Mouse (Mus musculus): ENCODE measurements around the gene Ccdc153. TPM values are rescaled to one million over a fixed set of nuclear protein-coding genes. Genes with fewer than 3 reads are reported as not detected.

The Ccdc153 gene
- polyA plus RNA-seq, 1 experiment, result not detected

GRCm38 (mm10) chr9:44269077-44269476 is 28.6 kb downstream of the Ccdc153 start:
- Histone ChIP-seq H3K4me1 (ENCODE audit: control insufficient read depth, insufficient read depth, low read length) (peaks cover 16% of the 10 kb centered on the region), H3K4me3 (ENCODE audit: insufficient read depth, low read length) (no peak overlapping the region), H3K27ac (ENCODE audit: insufficient read depth, low read depth, low read length) (no peak overlapping the region)
- TF ChIP-seq POLR2A (IDR thresholded peaks at IDR 0.05; ENCODE audit: borderline replicate concordance, low read depth, low read length) (no peak), CTCF (IDR thresholded peaks at IDR 0.05; ENCODE audit: low read depth, low read length) (peak; percentile 46)

GRCm38 (mm10) chr9:44269973-44270372 is 29.5 kb downstream of the Ccdc153 start:
- Histone ChIP-seq H3K4me3 (ENCODE audit: insufficient read depth, low read length) (no peak overlapping the region), H3K27ac (ENCODE audit: insufficient read depth, low read depth, low read length) (no peak overlapping the region), H3K4me1 (ENCODE audit: control insufficient read depth, insufficient read depth, low read length) (peaks cover 16% of the 10 kb centered on the region)
- TF ChIP-seq CTCF (IDR thresholded peaks at IDR 0.05; ENCODE audit: low read depth, low read length) (no peak), POLR2A (IDR thresholded peaks at IDR 0.05; ENCODE audit: borderline replicate concordance, low read depth, low read length) (no peak)

GRCm38 (mm10) chr9:44283183-44283582 is 42.7 kb downstream of the Ccdc153 start:
- no peak overlapping the region for H3K4me3 ChIP-seq (ENCODE audit: insufficient read depth, low read length)
- no peaks in the 10 kb centered on the region for H3K4me1 ChIP-seq (ENCODE audit: control insufficient read depth, insufficient read depth, low read length)
- no peak for TF ChIP-seq POLR2A (IDR thresholded peaks at IDR 0.05; ENCODE audit: borderline replicate concordance, low read depth, low read length)
- TF ChIP-seq CTCF (IDR thresholded peaks at IDR 0.05; ENCODE audit: low read depth, low read length), result no peak
- H3K27ac ChIP-seq (ENCODE audit: insufficient read depth, low read depth, low read length), result no peak overlapping the region

GRCm38 (mm10) chr9:44286256-44286850 is 45.9 kb downstream of the Ccdc153 start:
- H3K4me3 ChIP-seq (ENCODE audit: insufficient read depth, low read length), result no peak overlapping the region
- H3K4me1 ChIP-seq (ENCODE audit: control insufficient read depth, insufficient read depth, low read length), result no peaks in the 10 kb centered on the region
- H3K27ac ChIP-seq (ENCODE audit: insufficient read depth, low read depth, low read length), result no peak overlapping the region
- TF ChIP-seq POLR2A (IDR thresholded peaks at IDR 0.05; ENCODE audit: borderline replicate concordance, low read depth, low read length) (no peak), CTCF (IDR thresholded peaks at IDR 0.05; ENCODE audit: low read depth, low read length) (no peak)

GRCm38 (mm10) chr9:44287003-44287400 is 46.5 kb downstream of the Ccdc153 start:
- Histone ChIP-seq H3K27ac (ENCODE audit: insufficient read depth, low read depth, low read length) (no peak overlapping the region), H3K4me3 (ENCODE audit: insufficient read depth, low read length) (no peak overlapping the region), H3K4me1 (ENCODE audit: control insufficient read depth, insufficient read depth, low read length) (no peaks in the 10 kb centered on the region)

GRCm38 (mm10) chr9:44287401-44288075 is 47.1 kb downstream of the Ccdc153 start:
- Histone ChIP-seq H3K27ac (ENCODE audit: insufficient read depth, low read depth, low read length) (no peak overlapping the region), H3K4me1 (ENCODE audit: control insufficient read depth, insufficient read depth, low read length) (no peaks in the 10 kb centered on the region), H3K4me3 (ENCODE audit: insufficient read depth, low read length) (peak overlapping the region; percentile 6)
- TF ChIP-seq CTCF (IDR thresholded peaks at IDR 0.05; ENCODE audit: low read depth, low read length) (no peak), POLR2A (IDR thresholded peaks at IDR 0.05; ENCODE audit: borderline replicate concordance, low read depth, low read length) (no peak)

More at GRCm38 (mm10) chr9:44287003-44287400, 46.5 kb downstream of the Ccdc153 start:
- no peak for TF ChIP-seq POLR2A (IDR thresholded peaks at IDR 0.05; ENCODE audit: borderline replicate concordance, low read depth, low read length)
- TF ChIP-seq CTCF (IDR thresholded peaks at IDR 0.05; ENCODE audit: low read depth, low read length), result no peak

GRCm38 (mm10) chr9:44288076-44288958 is 47.8 kb downstream of the Ccdc153 start, which contains the start of gene Abcg4:
Gene Abcg4, minus strand, starts transcription at chr9:44288615.
- H3K4me1 ChIP-seq (ENCODE audit: control insufficient read depth, insufficient read depth, low read length), result no peaks in the 10 kb centered on the region
- no peak for TF ChIP-seq POLR2A (IDR thresholded peaks at IDR 0.05; ENCODE audit: borderline replicate concordance, low read depth, low read length)
- no peak for TF ChIP-seq CTCF (IDR thresholded peaks at IDR 0.05; ENCODE audit: low read depth, low read length)
- H3K4me3 ChIP-seq (ENCODE audit: insufficient read depth, low read length), result peak within 1 kb of the TSS; percentile 6
- no peak within 1 kb of the TSS for H3K27ac ChIP-seq (ENCODE audit: insufficient read depth, low read depth, low read length)

GRCm38 (mm10) chr9:44288959-44289291 is 48.4 kb downstream of the Ccdc153 start:
- H3K27ac ChIP-seq (ENCODE audit: insufficient read depth, low read depth, low read length), result no peak overlapping the region
- H3K4me3 ChIP-seq (ENCODE audit: insufficient read depth, low read length), result no peak overlapping the region
- no peak for TF ChIP-seq POLR2A (IDR thresholded peaks at IDR 0.05; ENCODE audit: borderline replicate concordance, low read depth, low read length)
- no peak for TF ChIP-seq CTCF (IDR thresholded peaks at IDR 0.05; ENCODE audit: low read depth, low read length)
- no peaks in the 10 kb centered on the region for H3K4me1 ChIP-seq (ENCODE audit: control insufficient read depth, insufficient read depth, low read length)

- H3K4me3 ChIP-seq (ENCODE audit: insufficient read depth, low read length), result no peak overlapping the region
- no peak overlapping the region for H3K27ac ChIP-seq (ENCODE audit: insufficient read depth, low read depth, low read length)
- no peaks in the 10 kb centered on the region; the same call in 1 of the 2 replicates for H3K4me1 ChIP-seq (ENCODE audit: control insufficient read depth, insufficient read depth, low read length)
- no peak for TF ChIP-seq POLR2A (IDR thresholded peaks at IDR 0.05; ENCODE audit: borderline replicate concordance, low read depth, low read length)
- TF ChIP-seq CTCF (IDR thresholded peaks at IDR 0.05; ENCODE audit: low read depth, low read length), result no peak
Measured at GRCm38 (mm10) chr9:44292490-44292889, 52.0 kb downstream of the Ccdc153 start.

Other genes with a start within 250 kb of the Ccdc153 start
- gene Thy1, start 197.3 kb upstream of the Ccdc153 start, polyA plus RNA-seq (2012; ENCODE audit: insufficient read depth, insufficient read length, missing spikeins), result 0.58 TPM in 1 of 2 replicates, not detected in the other
- 3.2 and 4.3 TPM in 2 replicates for gene Usp2, start 173.7 kb upstream of the Ccdc153 start, polyA plus RNA-seq (2012; ENCODE audit: insufficient read depth, insufficient read length, missing spikeins)
- gene Mfrp, start 138.9 kb upstream of the Ccdc153 start, polyA plus RNA-seq (2012; ENCODE audit: insufficient read depth, insufficient read length, missing spikeins), result not detected in 2 replicates
- gene C1qtnf5, start 133.4 kb upstream of the Ccdc153 start, polyA plus RNA-seq (2012; ENCODE audit: insufficient read depth, insufficient read length, missing spikeins), result not detected in 2 replicates
- gene Gm49380, start 127.2 kb upstream of the Ccdc153 start, polyA plus RNA-seq (2012; ENCODE audit: insufficient read depth, insufficient read length, missing spikeins), result not detected in 2 replicates
- 24.2 and 25.0 TPM in 2 replicates for gene Rnf26, start 127.2 kb upstream of the Ccdc153 start, polyA plus RNA-seq (2012; ENCODE audit: insufficient read depth, insufficient read length, missing spikeins)
- 0.29 TPM in 1 of 2 replicates, not detected in the other for gene Mcam, start 106.2 kb upstream of the Ccdc153 start, polyA plus RNA-seq (2012; ENCODE audit: insufficient read depth, insufficient read length, missing spikeins)
- gene Cbl, start 6.6 kb upstream of the Ccdc153 start, polyA plus RNA-seq (2012; ENCODE audit: insufficient read depth, insufficient read length, missing spikeins), result 143 and 171 TPM in 2 replicates
- not detected in 2 replicates for gene Pdzd3, start 10.8 kb downstream of the Ccdc153 start, polyA plus RNA-seq (2012; ENCODE audit: insufficient read depth, insufficient read length, missing spikeins)
- gene Nlrx1, start 27.9 kb downstream of the Ccdc153 start, polyA plus RNA-seq (2012; ENCODE audit: insufficient read depth, insufficient read length, missing spikeins), result 6.6 and 7.1 TPM in 2 replicates
- not detected in 2 replicates for gene Abcg4, start 47.9 kb downstream of the Ccdc153 start, polyA plus RNA-seq (2012; ENCODE audit: insufficient read depth, insufficient read length, missing spikeins)
- gene Hinfp, start 65.0 kb downstream of the Ccdc153 start, polyA plus RNA-seq (2012; ENCODE audit: insufficient read depth, insufficient read length, missing spikeins), result 23.8 and 28.0 TPM in 2 replicates
- 19.9 and 24.0 TPM in 2 replicates for gene C2cd2l, start 79.6 kb downstream of the Ccdc153 start, polyA plus RNA-seq (2012; ENCODE audit: insufficient read depth, insufficient read length, missing spikeins)
- 44.7 and 49.6 TPM in 2 replicates for gene Dpagt1, start 85.3 kb downstream of the Ccdc153 start, polyA plus RNA-seq (2012; ENCODE audit: insufficient read depth, insufficient read length, missing spikeins)
- gene H2afx, start 94.0 kb downstream of the Ccdc153 start, polyA plus RNA-seq (2012; ENCODE audit: insufficient read depth, insufficient read length, missing spikeins), result 43.6 and 57.0 TPM in 2 replicates
- gene Hmbs, start 103.6 kb downstream of the Ccdc153 start, polyA plus RNA-seq (2012; ENCODE audit: insufficient read depth, insufficient read length, missing spikeins), result 22.4 and 25.8 TPM in 2 replicates
- 41.3 and 44.7 TPM in 2 replicates for gene Vps11, start 121.0 kb downstream of the Ccdc153 start, polyA plus RNA-seq (2012; ENCODE audit: insufficient read depth, insufficient read length, missing spikeins)
- 32.8 and 33.6 TPM in 2 replicates for gene Hyou1, start 138.8 kb downstream of the Ccdc153 start, polyA plus RNA-seq (2012; ENCODE audit: insufficient read depth, insufficient read length, missing spikeins)
- 9.4 and 11.5 TPM in 2 replicates for gene Slc37a4, start 156.2 kb downstream of the Ccdc153 start, polyA plus RNA-seq (2012; ENCODE audit: insufficient read depth, insufficient read length, missing spikeins)
- gene Rps25, start 166.5 kb downstream of the Ccdc153 start, polyA plus RNA-seq (2012; ENCODE audit: insufficient read depth, insufficient read length, missing spikeins), result 2,665 and 2,801 TPM in 2 replicates
- gene Trappc4, start 166.9 kb downstream of the Ccdc153 start, polyA plus RNA-seq (2012; ENCODE audit: insufficient read depth, insufficient read length, missing spikeins), result 64.9 and 82.4 TPM in 2 replicates
- 39.3 and 50.2 TPM in 2 replicates for gene Ccdc84, start 177.9 kb downstream of the Ccdc153 start, polyA plus RNA-seq (2012; ENCODE audit: insufficient read depth, insufficient read length, missing spikeins)
- not detected in 2 replicates for gene Foxr1, start 200.5 kb downstream of the Ccdc153 start, polyA plus RNA-seq (2012; ENCODE audit: insufficient read depth, insufficient read length, missing spikeins)
- not detected in 2 replicates for gene Upk2, start 214.3 kb downstream of the Ccdc153 start, polyA plus RNA-seq (2012; ENCODE audit: insufficient read depth, insufficient read length, missing spikeins)
- 6.7 and 9.5 TPM in 2 replicates for gene Bcl9l, start 242.1 kb downstream of the Ccdc153 start, polyA plus RNA-seq (2012; ENCODE audit: insufficient read depth, insufficient read length, missing spikeins)

All from bone marrow macrophage, adult 2 months (primary cell).